Mouse (Mus musculus): Measurements from ENCODE around the gene Rccd1. TPM values are rescaled to one million over a fixed set of nuclear protein-coding genes. Genes with fewer than 3 reads are reported as not detected.
A peak's percentile ranks its signal among the peaks of the same experiment; 100 is the strongest.

Gene Rccd1
- total RNA-seq, 2 experiments from 2014 or later, result 13.6 to 15.4 TPM

GRCm38 (mm10) chr7:80267764-80268163 is 56.5 kb downstream of the Rccd1 start:
- DNase-seq (ENCODE audit: extremely low spot score in 1 of 2, low spot score in 1 of 2), result no peak

GRCm38 (mm10) chr7:80264606-80265005 is 59.6 kb downstream of the Rccd1 start:
- DNase-seq (ENCODE audit: extremely low spot score in 1 of 2, low spot score in 1 of 2), result no peak

GRCm38 (mm10) chr7:80261372-80261990 is 62.8 kb downstream of the Rccd1 start:
- DNase-seq (ENCODE audit: extremely low spot score in 1 of 2, low spot score in 1 of 2), result peak in 1 of 2 experiments; percentile 10

GRCm38 (mm10) chr7:80260625-80261371 is 63.5 kb downstream of the Rccd1 start, which contains the start of gene Ngrn:
Ngrn (plus strand) TSS chr7:80261215.
- peak; percentile 69 to 74 for DNase-seq (ENCODE audit: extremely low spot score in 1 of 2, low spot score in 1 of 2)

GRCm38 (mm10) chr7:80257706-80258105 is 66.5 kb downstream of the Rccd1 start:
- no peak for DNase-seq (ENCODE audit: extremely low spot score in 1 of 2, low spot score in 1 of 2)

GRCm38 (mm10) chr7:80255981-80256380 is 68.3 kb downstream of the Rccd1 start:
- no peak for DNase-seq (ENCODE audit: extremely low spot score in 1 of 2, low spot score in 1 of 2)

GRCm38 (mm10) chr7:80252886-80253285 is 71.4 kb downstream of the Rccd1 start:
- DNase-seq (ENCODE audit: extremely low spot score in 1 of 2, low spot score in 1 of 2), result no peak

- DNase-seq (ENCODE audit: extremely low spot score in 1 of 2, low spot score in 1 of 2), result no peak
Measured at GRCm38 (mm10) chr7:80252437-80252836, 71.8 kb downstream of the Rccd1 start.

GRCm38 (mm10) chr7:80246859-80247258 is 77.4 kb downstream of the Rccd1 start:
- no peak for DNase-seq (ENCODE audit: extremely low spot score in 1 of 2, low spot score in 1 of 2)

GRCm38 (mm10) chr7:80246148-80246721 is 78.0 kb downstream of the Rccd1 start, which contains the start of gene Ttll13:
Ttll13 (plus strand) TSS chr7:80246376.
- DNase-seq (ENCODE audit: extremely low spot score in 1 of 2, low spot score in 1 of 2), result peak; percentile 72 to 82

GRCm38 (mm10) chr7:80244851-80245250 is 79.4 kb downstream of the Rccd1 start:
- DNase-seq (ENCODE audit: extremely low spot score in 1 of 2, low spot score in 1 of 2), result no peak

Other genes starting within 250 kb of the Rccd1 start
- gene Idh2, start 209.1 kb downstream of the Rccd1 start, total RNA-seq (2021), result 10 to 100 TPM; 62.2 to 67.0 TPM
- gene Sema4b, start 137.6 kb downstream of the Rccd1 start, total RNA-seq (2021), result 10 to 100 TPM; 23.0 to 23.2 TPM
- gene Cib1, start 91.6 kb downstream of the Rccd1 start, total RNA-seq (2021), result 10 to 100 TPM; 23.8 to 25.2 TPM
- 1 to 10 TPM; 6.1 to 6.9 TPM for gene Gdpgp1, start 91.6 kb downstream of the Rccd1 start, total RNA-seq (2021)
- 1 to 10 TPM; 1.8 to 2.0 TPM for gene Ttll13, start 78.1 kb downstream of the Rccd1 start, total RNA-seq (2021)
- gene Ngrn, start 63.2 kb downstream of the Rccd1 start, total RNA-seq (2021), result 10 to 100 TPM; 40.0 to 44.4 TPM
- gene Vps33b, start 54.8 kb downstream of the Rccd1 start, total RNA-seq (2021), result 10 to 100 TPM; 19.3 to 23.6 TPM
- 1 to 10 TPM; 2.2 to 2.7 TPM for gene Prc1, start 30.0 kb downstream of the Rccd1 start, total RNA-seq (2021)
- gene Unc45a, start 16.6 kb upstream of the Rccd1 start, total RNA-seq (2021), result 10 to 100 TPM; 34.9 to 41.5 TPM
- gene Hddc3, start 18.6 kb upstream of the Rccd1 start, total RNA-seq (2021), result 10 to 100 TPM; 45.5 to 48.1 TPM
- gene Man2a2, start 46.9 kb upstream of the Rccd1 start, total RNA-seq (2021), result 100 to 1,000 TPM; 141 to 168 TPM
- 1 to 10 TPM; 4.2 to 6.1 TPM for gene Fes, start 63.5 kb upstream of the Rccd1 start, total RNA-seq (2021)
- 10 to 100 TPM; 39.6 to 42.3 TPM for gene Furin, start 81.0 kb upstream of the Rccd1 start, total RNA-seq (2021)
- gene Blm, start 210.7 kb upstream of the Rccd1 start, total RNA-seq (2021), result 1 to 10 TPM; 3.8 to 5.0 TPM